Mouse (Mus musculus) hindbrain, embryonic 13.5 days (tissue): ENCODE measurements around the gene Aldoart2. TPM values are rescaled to one million over a fixed set of nuclear protein-coding genes. Genes with fewer than 3 reads are reported as not detected.
"Not testable (repeated sequence)": the region's sequence is repeated elsewhere in the genome, so short reads cannot be mapped to it uniquely, and the experiment has no call there.

Experiments used
- ATAC-seq: fragments of 200-750 bp; cut with Nextera tagmentation; 2 replicates; pipeline ENCODE4 v1.8.0; 2017; ENCODE audit warnings: moderate TSS enrichment; ENCODE audit not compliant: low FRiP score
- H3K27ac ChIP-seq: fragments of 300-500 bp; sonication (generic); 2 replicates; pipeline ENCODE4 v1.5.1; 2015; ENCODE audit warnings: inconsistent platforms, mild to moderate bottlenecking, moderate library complexity
- H3K27me3 ChIP-seq: fragments of 300-500 bp; sonication (generic); 2 replicates; pipeline ENCODE4 v1.6.1; 2015; ENCODE audit warnings: mild to moderate bottlenecking, inconsistent platforms
- H3K36me3 ChIP-seq: fragments of 300-500 bp; sonication (generic); 2 replicates; pipeline ENCODE4 v1.6.1; 2015; ENCODE audit warnings: mild to moderate bottlenecking, inconsistent platforms
- H3K4me1 ChIP-seq: fragments of 300-500 bp; sonication (generic); replicated peaks from 2 replicates; pipeline ENCODE4 v1.6.1; 2015; ENCODE audit warnings: inconsistent platforms
- H3K4me2 ChIP-seq: fragments of 300-500 bp; sonication (generic); 2 replicates; pipeline ENCODE4 v1.6.1; 2015; ENCODE audit warnings: inconsistent platforms, mild to moderate bottlenecking, moderate library complexity
- H3K4me3 ChIP-seq: fragments of 300-500 bp; sonication (generic); 2 replicates; pipeline ENCODE4 v1.5.1; 2015; ENCODE audit warnings: mild to moderate bottlenecking, inconsistent platforms
- H3K9ac ChIP-seq: fragments of 300-500 bp; sonication (generic); 2 replicates; pipeline ENCODE4 v1.6.1; 2015; ENCODE audit warnings: mild to moderate bottlenecking, inconsistent platforms
- H3K9me3 ChIP-seq: fragments of 300-500 bp; sonication (generic); 2 replicates; pipeline ENCODE4 v1.6.1; 2016; ENCODE audit warnings: inconsistent platforms
- WGBS: fragments of 180-500 bp; shearing (Covaris S2); methylation state at CpG from one replicate; pipeline ENCODE4 v1.1.7; 2015; 5-methylcytosine and 5-hydroxymethylcytosine counted together
- polyA plus RNA-seq: library from polyadenylated mRNA; unstranded; fragments of >200 nt; fragmentation: Nextera tagmentation; extraction: Ambion mirVana; gene quantifications from 2 replicates; pipeline ENCODE4 v1.2.1, GENCODE M21; 2015

Gene Aldoart2
- polyA plus RNA-seq, 1 experiment from 2014 or later = not detected

DNA sequence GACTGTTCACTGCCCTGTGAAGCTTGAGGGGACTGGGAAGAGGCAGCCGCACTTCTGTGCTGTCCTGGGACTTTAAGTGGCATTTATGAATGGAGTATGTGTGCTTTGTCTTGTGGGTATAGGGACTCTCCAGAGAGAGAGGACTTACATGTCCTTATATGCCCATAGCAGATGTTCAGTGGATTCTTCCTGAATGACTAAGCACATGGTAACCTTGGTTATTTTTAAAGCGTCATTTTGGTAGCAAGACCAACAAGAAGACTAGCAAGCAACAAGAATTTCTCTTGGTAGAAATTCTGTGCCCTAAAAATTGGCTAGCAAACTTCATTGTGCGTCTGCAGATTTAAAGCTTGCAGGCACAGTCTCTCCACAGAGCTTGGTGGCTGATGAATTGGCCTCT, 1.3 kb upstream of the Aldoart2 start:
- no peak for ATAC-seq
- WGBS = 96% methylated on average over 3 of the region's 3 CpGs
- no peaks in the 10 kb centered on the region for H3K36me3 ChIP-seq
- no peaks in the 10 kb centered on the region for H3K9me3 ChIP-seq
- no peak overlapping the region for H3K27ac ChIP-seq
- H3K9ac ChIP-seq = no peak overlapping the region
- 0 out of 2 replicates have a peak, but pooled peaks cover 6% of the 10 kb centered on the region for H3K27me3 ChIP-seq
- H3K4me1 ChIP-seq = peaks cover 11% of the 10 kb centered on the region; the same call in 1 of the 2 replicates
- H3K4me2 ChIP-seq = no peak overlapping the region
- no peak overlapping the region for H3K4me3 ChIP-seq

DNA sequence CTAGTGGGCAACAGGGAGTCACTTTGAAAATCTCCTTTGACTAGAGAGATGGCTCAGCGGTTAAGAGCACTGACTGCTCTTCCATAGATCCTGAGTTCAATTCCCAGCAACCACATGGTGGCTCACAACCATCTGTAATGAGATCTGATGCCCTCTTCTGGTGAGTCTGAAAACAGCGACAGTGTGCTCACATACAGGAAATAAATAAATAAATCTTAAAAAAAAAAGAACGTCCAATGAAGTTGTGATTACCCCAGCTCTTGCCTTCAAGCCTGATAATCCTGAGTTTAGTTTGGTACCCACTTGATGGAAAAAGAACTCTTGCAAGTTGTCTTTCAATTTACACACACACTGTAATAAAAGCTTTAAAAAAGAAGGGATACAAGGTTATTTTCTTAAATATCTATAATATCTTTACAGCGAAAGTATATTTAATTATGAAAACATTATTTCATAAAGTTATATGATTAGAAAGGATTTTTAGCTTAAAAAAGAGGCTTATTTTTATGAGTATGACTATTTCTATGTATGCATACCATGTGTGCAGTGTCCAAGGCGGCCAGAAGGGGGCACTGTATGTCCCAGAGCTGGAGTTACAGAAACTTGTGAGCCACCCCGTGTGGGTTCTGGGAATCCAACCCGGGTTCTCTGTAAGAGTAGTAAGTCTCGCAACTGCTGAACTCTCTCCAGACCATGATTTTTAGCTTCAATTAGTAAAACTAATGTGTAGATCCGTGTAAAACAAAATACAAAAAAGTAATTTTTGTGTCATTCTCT, 664 bp upstream of the Aldoart2 start:
- Histone ChIP-seq H3K4me3 (no peak overlapping the region), H3K9me3 (no peaks in the 10 kb centered on the region), H3K27ac (no peak overlapping the region), H3K36me3 (no peaks in the 10 kb centered on the region), H3K4me2 (no peak overlapping the region), H3K4me1 (peaks cover 11% of the 10 kb centered on the region; the same call in 1 of the 2 replicates), H3K9ac (no peak overlapping the region), H3K27me3 (0 out of 2 replicates have a peak, but pooled peaks cover 6% of the 10 kb centered on the region)
- WGBS = 85% methylated on average over 9 of the region's 9 CpGs
- ATAC-seq = no peak

DNA sequence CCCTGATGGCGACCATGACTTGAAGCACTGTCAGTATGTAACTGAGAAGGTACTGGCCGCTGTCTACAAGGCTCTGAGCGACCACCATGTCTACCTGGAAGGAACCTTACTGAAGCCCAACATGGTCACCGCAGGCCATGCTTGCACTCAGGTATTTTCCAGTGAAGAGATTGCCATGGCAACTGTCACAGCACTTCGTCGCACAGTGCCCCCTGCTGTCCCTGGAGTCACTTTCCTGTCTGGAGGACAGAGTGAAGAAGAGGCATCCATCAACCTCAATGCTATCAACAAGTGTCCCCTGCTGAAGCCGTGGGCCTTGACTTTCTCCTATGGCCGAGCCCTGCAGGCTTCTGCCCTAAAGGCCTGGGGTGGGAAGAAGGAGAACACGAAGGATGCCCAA, 828 bp downstream of the Aldoart2 start:
- no peaks in the 10 kb centered on the region for H3K36me3 ChIP-seq
- WGBS = 73% methylated on average over 9 of the region's 9 CpGs
- H3K4me3 ChIP-seq = no peak overlapping the region
- no peak overlapping the region for H3K9ac ChIP-seq
- H3K4me2 ChIP-seq = no peak overlapping the region
- 0 out of 2 replicates have a peak, but pooled peaks cover 2% of the 10 kb centered on the region for H3K27me3 ChIP-seq
- H3K27ac ChIP-seq = no peak overlapping the region
- H3K4me1 ChIP-seq = 0 out of 2 replicates have a peak, but pooled peaks cover 3% of the 10 kb centered on the region
- no peak for ATAC-seq
- no peaks in the 10 kb centered on the region for H3K9me3 ChIP-seq

DNA sequence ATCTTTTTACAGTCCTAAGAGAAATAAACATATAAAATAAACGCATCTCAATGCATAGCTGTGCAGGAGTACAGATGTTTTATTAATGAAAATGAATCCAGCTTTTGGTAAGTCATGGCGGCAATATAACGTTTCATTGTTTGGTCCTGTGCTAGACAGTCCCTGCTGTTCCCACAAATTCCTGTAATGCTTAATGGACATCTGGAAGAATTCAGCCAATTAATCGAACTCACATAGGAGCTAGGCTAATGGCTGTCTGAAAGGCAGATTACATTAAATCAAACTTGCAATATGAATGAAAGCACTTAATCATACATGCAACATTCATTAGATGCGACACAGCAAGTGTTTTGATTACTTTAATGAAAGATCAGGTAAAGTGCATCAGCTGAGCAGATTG, 1.8 kb downstream of the Aldoart2 start:
- 0 out of 2 replicates have a peak, but pooled peaks cover 3% of the 10 kb centered on the region for H3K4me1 ChIP-seq
- WGBS = 70% methylated on average over 5 of the region's 5 CpGs
- H3K4me2 ChIP-seq = no peak overlapping the region
- no peaks in the 10 kb centered on the region for H3K36me3 ChIP-seq
- no peak overlapping the region for H3K9ac ChIP-seq
- H3K27me3 ChIP-seq = 0 out of 2 replicates have a peak, but pooled peaks cover 2% of the 10 kb centered on the region
- H3K4me3 ChIP-seq = no peak overlapping the region
- no peaks in the 10 kb centered on the region for H3K9me3 ChIP-seq
- no peak overlapping the region for H3K27ac ChIP-seq
- ATAC-seq = no peak

DNA sequence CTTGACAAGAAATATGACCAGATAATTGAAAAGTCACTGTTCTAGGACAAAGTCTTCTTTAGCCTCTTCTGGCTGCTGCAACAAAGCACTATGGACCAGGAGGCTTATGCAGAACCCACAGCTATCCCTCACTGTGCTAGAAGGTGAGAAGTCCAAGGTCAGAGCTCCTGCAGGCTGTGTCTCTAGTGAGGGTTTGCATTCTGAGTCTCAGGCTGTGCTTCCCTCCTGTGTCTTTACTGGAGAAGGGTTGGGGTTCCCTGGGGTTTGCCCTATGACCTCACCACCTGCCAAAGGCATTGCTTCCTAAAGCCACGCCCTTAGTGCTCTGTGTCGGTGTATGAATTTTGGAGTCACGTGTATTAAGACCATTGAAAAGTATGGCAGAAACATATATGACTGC, 3.4 kb downstream of the Aldoart2 start:
- Histone ChIP-seq H3K4me3 (no peak overlapping the region), H3K4me2 (no peak overlapping the region), H3K27ac (no peak overlapping the region), H3K9ac (no peak overlapping the region), H3K9me3 (no peaks in the 10 kb centered on the region), H3K27me3 (0 out of 2 replicates have a peak, but pooled peaks cover 2% of the 10 kb centered on the region), H3K36me3 (no peaks in the 10 kb centered on the region), H3K4me1 (0 out of 2 replicates have a peak, but pooled peaks cover 3% of the 10 kb centered on the region)
- 82% methylated on average over 3 of the region's 3 CpGs for WGBS
- no peak for ATAC-seq

DNA sequence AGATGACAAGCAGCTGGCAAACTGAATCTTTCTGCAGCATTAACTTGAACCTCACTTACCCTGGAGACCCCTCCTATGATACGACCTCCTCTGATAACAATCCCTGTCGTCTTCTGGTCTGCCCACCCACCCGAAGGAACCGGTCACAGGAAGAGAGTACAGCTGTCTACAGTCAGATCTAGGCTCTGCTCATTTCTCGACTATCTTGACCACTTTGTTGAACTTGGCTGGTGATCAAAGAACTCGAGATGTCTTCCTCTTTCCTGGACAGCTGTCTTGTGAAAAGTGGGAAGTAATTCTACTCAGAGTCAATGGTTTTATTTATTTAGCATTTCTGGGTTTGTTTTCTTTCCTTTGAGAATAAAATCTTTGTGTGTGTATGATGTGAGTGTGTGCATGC, 4.6 kb downstream of the Aldoart2 start:
- H3K36me3 ChIP-seq = no peaks in the 10 kb centered on the region
- H3K4me2 ChIP-seq = no peak overlapping the region
- no peak overlapping the region for H3K27ac ChIP-seq
- H3K4me3 ChIP-seq = no peak overlapping the region
- H3K4me1 ChIP-seq = peaks cover 10% of the 10 kb centered on the region
- H3K27me3 ChIP-seq = 0 out of 2 replicates have a peak, but pooled peaks cover 2% of the 10 kb centered on the region
- no peaks in the 10 kb centered on the region for H3K9me3 ChIP-seq
- ATAC-seq = no peak
- 83% methylated on average over 6 of the region's 6 CpGs for WGBS
- no peak overlapping the region for H3K9ac ChIP-seq

DNA sequence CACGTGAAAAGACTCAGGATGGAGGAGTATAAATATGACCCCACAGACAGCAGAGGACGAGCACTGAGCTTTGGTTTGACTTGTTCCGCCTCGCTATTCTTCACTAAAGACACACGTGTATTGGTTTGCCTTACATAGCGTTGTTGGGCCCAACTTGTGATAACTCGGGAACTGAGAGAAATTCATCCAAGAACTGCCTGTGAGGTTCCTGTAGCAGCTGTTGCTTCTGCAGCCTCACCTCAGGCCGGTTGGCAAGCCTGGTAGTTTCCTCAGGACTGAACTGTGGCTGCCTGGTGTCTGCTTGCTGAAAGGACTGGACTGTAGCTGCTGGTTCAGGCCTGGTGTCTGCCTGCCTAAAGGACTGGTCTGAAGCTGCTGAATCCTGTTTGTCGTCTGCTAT, 5.6 kb downstream of the Aldoart2 start:
- peaks cover 10% of the 10 kb centered on the region for H3K4me1 ChIP-seq
- H3K27ac ChIP-seq = no peak overlapping the region
- H3K36me3 ChIP-seq = no peaks in the 10 kb centered on the region
- H3K4me3 ChIP-seq = no peak overlapping the region
- WGBS = 93% methylated on average over 9 of the region's 9 CpGs
- H3K9ac ChIP-seq = no peak overlapping the region
- ATAC-seq = no peak
- no peaks in the 10 kb centered on the region for H3K9me3 ChIP-seq
- H3K4me2 ChIP-seq = no peak overlapping the region
- H3K27me3 ChIP-seq = 0 out of 2 replicates have a peak, but pooled peaks cover 2% of the 10 kb centered on the region

DNA sequence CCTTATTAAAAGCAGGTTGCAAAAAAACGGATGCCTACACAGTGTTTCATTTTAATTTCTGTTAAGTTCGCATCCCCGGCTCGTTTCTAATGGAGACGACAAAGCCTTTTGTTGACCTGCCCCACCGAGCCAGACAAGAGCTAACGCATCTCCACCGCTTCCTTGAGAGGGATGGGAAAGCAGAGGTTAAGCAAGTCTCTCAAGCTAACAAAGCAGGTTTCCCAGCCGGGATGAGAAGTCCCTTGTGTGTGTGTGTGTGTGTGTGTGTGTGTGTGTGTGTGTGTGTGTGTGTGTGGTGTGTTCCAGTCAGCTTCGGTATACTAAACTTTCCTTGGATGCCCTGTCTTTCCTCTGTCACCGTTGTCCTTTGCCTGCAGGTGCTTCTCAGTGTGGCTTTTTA, 6.1 kb downstream of the Aldoart2 start:
- H3K9ac ChIP-seq = no peak overlapping the region
- H3K4me3 ChIP-seq = no peak overlapping the region
- H3K27me3 ChIP-seq = 0 out of 2 replicates have a peak, but pooled peaks cover 2% of the 10 kb centered on the region
- no peak overlapping the region for H3K4me2 ChIP-seq
- H3K36me3 ChIP-seq = no peaks in the 10 kb centered on the region
- H3K27ac ChIP-seq = no peak overlapping the region
- H3K4me1 ChIP-seq = peaks cover 10% of the 10 kb centered on the region
- no peaks in the 10 kb centered on the region for H3K9me3 ChIP-seq
- 69% methylated on average over 11 of the region's 11 CpGs for whole genome bisulfite sequencing
- ATAC-seq = no peak

DNA sequence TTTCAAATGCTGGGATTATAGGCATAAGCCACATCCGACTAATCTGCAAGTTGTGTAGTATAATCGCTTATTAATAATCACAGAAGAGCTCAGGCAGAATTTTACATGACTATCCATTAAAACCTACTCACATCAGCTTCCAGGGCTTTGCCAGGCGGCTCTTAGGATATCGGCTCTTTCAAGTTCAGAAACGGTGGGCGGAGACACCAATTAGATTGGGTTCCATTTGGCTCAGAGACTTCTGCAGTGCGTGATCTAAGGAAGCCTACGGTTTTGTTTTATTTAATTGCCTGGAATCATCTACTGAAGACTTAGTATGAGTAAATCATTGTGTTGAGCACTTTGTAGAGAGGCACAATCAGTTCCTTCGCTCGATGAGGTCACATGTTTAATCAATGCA, 6.6 kb downstream of the Aldoart2 start:
- Histone ChIP-seq H3K27ac (no peak overlapping the region), H3K4me2 (no peak overlapping the region), H3K4me3 (no peak overlapping the region), H3K27me3 (no peaks in the 10 kb centered on the region), H3K36me3 (no peaks in the 10 kb centered on the region), H3K9me3 (no peaks in the 10 kb centered on the region), H3K9ac (no peak overlapping the region), H3K4me1 (peaks cover 10% of the 10 kb centered on the region)
- no peak for ATAC-seq
- 89% methylated on average over 10 of the region's 10 CpGs for WGBS

DNA sequence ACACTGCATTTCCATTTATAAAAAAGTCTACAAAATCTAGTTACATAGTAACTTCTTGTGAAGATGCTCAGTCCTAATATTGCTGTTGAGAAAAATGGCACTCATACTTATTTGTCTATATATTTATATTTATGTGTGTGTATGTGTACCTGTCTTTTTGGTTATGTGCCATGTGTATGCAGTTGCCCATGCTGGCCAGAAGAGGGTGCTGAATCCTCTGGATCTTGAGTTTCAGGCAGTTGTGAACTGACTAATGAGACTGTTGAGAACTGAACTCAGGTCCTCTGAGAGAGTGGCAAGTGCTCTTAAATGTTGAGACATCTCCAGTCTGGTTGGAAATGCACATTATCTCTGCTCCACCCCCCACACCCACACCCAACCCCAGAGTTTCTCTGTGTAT, 8.1 kb downstream of the Aldoart2 start:
- H3K4me1 ChIP-seq = peaks cover 7% of the 10 kb centered on the region
- no peak overlapping the region for H3K4me2 ChIP-seq
- no peak overlapping the region for H3K27ac ChIP-seq
- no peaks in the 10 kb centered on the region for H3K27me3 ChIP-seq
- H3K9me3 ChIP-seq = no peaks in the 10 kb centered on the region
- no peak overlapping the region for H3K9ac ChIP-seq
- no peak overlapping the region for H3K4me3 ChIP-seq
- ATAC-seq = no peak
- H3K36me3 ChIP-seq = no peaks in the 10 kb centered on the region

DNA sequence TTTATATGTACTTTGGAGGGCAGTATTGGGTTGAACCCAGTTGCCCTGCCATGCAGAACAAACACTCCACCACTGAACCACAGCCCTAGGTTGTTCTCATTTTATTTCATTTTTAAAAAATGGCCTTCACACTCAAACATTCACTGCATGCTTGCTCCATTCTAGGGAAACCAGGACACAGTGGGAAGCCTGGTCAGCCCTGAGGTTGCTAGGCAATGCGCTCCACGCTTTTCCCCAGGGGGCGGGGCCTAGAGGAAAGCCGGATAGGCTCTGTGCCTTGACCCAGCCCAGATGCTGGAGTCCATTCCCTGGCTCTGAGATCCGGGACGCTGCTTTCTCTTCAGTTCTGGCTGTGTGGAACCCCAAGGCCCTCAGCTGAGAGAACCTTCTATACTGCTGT, 8.8 kb downstream of the Aldoart2 start:
- 6% methylated on average over 6 of the region's 6 CpGs for WGBS
- ATAC-seq = no peak
- H3K27ac ChIP-seq = no peak overlapping the region
- H3K9me3 ChIP-seq = no peaks in the 10 kb centered on the region
- no peaks in the 10 kb centered on the region for H3K36me3 ChIP-seq
- no peak overlapping the region for H3K4me2 ChIP-seq
- H3K4me1 ChIP-seq = peaks cover 7% of the 10 kb centered on the region
- H3K4me3 ChIP-seq = no peak overlapping the region
- no peaks in the 10 kb centered on the region for H3K27me3 ChIP-seq
- no peak overlapping the region for H3K9ac ChIP-seq

DNA sequence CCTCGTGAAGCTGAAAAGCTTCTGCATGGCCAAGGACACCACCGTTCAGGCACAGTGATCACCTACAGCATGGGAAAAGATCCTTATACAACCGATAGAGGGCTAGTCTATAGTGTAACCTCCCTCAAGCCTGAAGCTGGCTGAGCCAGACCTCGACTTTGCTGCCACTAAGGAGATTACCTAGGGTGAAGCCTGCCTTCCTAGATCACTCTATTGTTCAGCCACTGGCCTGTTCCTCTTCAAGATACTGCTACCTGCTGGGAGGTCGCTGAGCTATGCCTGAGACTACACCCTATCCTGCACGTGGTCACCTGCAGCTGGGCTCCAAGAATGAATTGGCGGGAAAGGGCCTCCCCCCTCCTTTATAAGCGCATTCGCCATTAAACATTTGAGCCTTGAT, 21.9 kb downstream of the Aldoart2 start:
- 57% methylated on average over 9 of the region's 9 CpGs for WGBS
- H3K4me3 ChIP-seq, H3K36me3 ChIP-seq, H3K4me2 ChIP-seq, H3K4me1 ChIP-seq, H3K27me3 ChIP-seq, H3K27ac ChIP-seq, ATAC-seq, H3K9me3 ChIP-seq, H3K9ac ChIP-seq: not testable (repeated sequence)

DNA sequence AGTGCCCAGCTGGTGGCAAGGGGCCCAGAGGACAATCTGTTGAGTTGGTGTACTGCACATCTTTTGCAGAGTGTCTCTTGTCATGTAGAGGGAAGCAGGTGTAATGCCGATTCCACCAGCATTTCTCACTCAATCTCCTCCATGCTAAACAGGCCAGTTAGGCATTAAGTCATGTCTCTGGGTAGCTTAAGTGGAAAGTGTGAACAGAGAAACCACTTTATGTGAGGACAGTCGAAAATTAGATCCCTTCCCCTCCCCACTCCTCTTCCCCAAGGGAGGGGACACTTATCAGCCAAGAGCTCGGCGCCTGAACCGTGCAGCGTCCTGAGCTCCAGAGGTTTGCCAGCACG, 33.5 kb downstream of the Aldoart2 start:
- Histone ChIP-seq H3K4me1 (peaks cover 28% of the 10 kb centered on the region), H3K27me3 (peaks cover 75% of the 10 kb centered on the region), H3K4me3 (peak overlapping the region; percentile 54), H3K9ac (peak overlapping the region; percentile 71), H3K27ac (no peak overlapping the region), H3K4me2 (peak overlapping the region; percentile 95), H3K9me3 (no peaks in the 10 kb centered on the region), H3K36me3 (peaks cover 4% of the 10 kb centered on the region; the same call in 1 of the 2 replicates)
- WGBS = 8% methylated on average over 7 of the region's 7 CpGs
- peak; percentile 10; the same call in 1 of the 2 replicates for ATAC-seq
